Mouse (Mus musculus) liver, postnatal 0 days (tissue): Measurements from ENCODE around the gene Vps25.

Source experiments
- CTCF ChIP-seq: sonication (generic); IDR thresholded peaks from 2 replicates; pipeline ENCODE4 v1.5.1; 2016; ENCODE audit warnings: antibody characterized with exemption, low read depth
- EP300 ChIP-seq: IDR thresholded peaks from 2 replicates; pipeline ENCODE4 v1.6.1; 2016; ENCODE audit warnings: antibody characterized with exemption, low read depth, mild to moderate bottlenecking

DNA sequence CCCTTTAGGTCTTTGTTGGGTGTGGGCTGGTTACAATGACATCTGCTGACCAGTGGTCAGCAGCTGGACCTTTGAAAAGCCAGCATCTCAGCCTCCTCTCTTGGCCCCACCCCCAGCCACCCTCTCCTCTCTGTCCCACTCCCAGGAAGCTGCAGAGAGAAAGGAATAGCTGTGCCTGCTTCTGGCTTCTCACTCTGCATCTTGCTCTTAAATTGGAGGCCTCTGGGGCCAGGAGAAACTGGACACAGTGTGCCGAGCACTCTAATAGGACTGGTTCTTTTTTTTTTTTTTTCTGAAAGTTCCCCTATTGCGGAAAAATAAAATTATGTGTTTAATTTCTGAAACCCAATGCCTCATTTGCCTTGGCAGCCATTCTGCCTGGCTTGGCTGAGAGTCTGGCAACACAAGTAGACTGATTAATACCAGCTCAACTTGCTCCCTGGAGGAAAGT, 23.4 kb upstream of the Vps25 start:
- TF ChIP-seq CTCF (no peak), EP300 (no peak)
